Mouse (Mus musculus) right cerebral cortex, postnatal 4 days (tissue): ENCODE data around the gene Txndc12.

Experiments used
- DNase-seq: peaks from one replicate; pipeline ENCODE4 v3.0.0-alpha.2; 2022

The Txndc12 gene

GRCm38 (mm10) chr4:108834115-108834970, at the start of gene Txndc12:
Gene Txndc12, plus strand, starts transcription at chr4:108834601.
- peak; percentile 69 for DNase-seq

GRCm38 (mm10) chr4:108789258-108789936, 45.0 kb upstream of the Txndc12 start:
- DNase-seq = no peak

GRCm38 (mm10) chr4:108790507-108790906, 43.9 kb upstream of the Txndc12 start:
- no peak for DNase-seq

- DNase-seq = no peak
These were observed 40.5 kb upstream of the Txndc12 start for GRCm38 (mm10) chr4:108793941-108794340.

GRCm38 (mm10) chr4:108796701-108797100, 37.7 kb upstream of the Txndc12 start:
- DNase-seq = no peak

GRCm38 (mm10) chr4:108798083-108798830, 36.1 kb upstream of the Txndc12 start:
- DNase-seq = peak; percentile 74

- no peak for DNase-seq
These were observed 30.9 kb upstream of the Txndc12 start for GRCm38 (mm10) chr4:108803535-108803934.

- DNase-seq = no peak
These were observed 23.3 kb upstream of the Txndc12 start for GRCm38 (mm10) chr4:108811142-108811541.

GRCm38 (mm10) chr4:108811550-108811949, 22.9 kb upstream of the Txndc12 start:
- no peak for DNase-seq

- DNase-seq = no peak
These were observed 8.7 kb upstream of the Txndc12 start for GRCm38 (mm10) chr4:108825677-108826076.

GRCm38 (mm10) chr4:108826096-108826495, 8.3 kb upstream of the Txndc12 start:
- no peak for DNase-seq

- DNase-seq = no peak
These were observed 7.8 kb upstream of the Txndc12 start for GRCm38 (mm10) chr4:108826643-108827042.

- DNase-seq = no peak
These were observed 3.7 kb upstream of the Txndc12 start for GRCm38 (mm10) chr4:108830698-108831097.

GRCm38 (mm10) chr4:108832916-108833827, 1.2 kb upstream of the Txndc12 start, which contains the start of gene Btf3l4:
Gene Btf3l4, minus strand, starts transcription at chr4:108833614.
- peak; percentile 89 for DNase-seq

- DNase-seq = no peak
These were observed 630 bp upstream of the Txndc12 start for GRCm38 (mm10) chr4:108833828-108834114.

GRCm38 (mm10) chr4:108834971-108835311, 540 bp downstream of the Txndc12 start:
- DNase-seq = peak; percentile 21

- no peak for DNase-seq
These were observed 1.1 kb downstream of the Txndc12 start for GRCm38 (mm10) chr4:108835496-108835895.

- no peak for DNase-seq
These were observed 3.6 kb downstream of the Txndc12 start for GRCm38 (mm10) chr4:108838031-108838430.

- no peak for DNase-seq
These were observed 7.6 kb downstream of the Txndc12 start for GRCm38 (mm10) chr4:108841920-108842578.

- no peak for DNase-seq
These were observed 8.9 kb downstream of the Txndc12 start for GRCm38 (mm10) chr4:108843336-108843735.

GRCm38 (mm10) chr4:108845824-108846569, 11.6 kb downstream of the Txndc12 start:
- no peak for DNase-seq
